Mouse (Mus musculus) embryonic stem cell, embryonic (primary cell): ENCODE measurements at regions not wholly inside any gene's neighbourhood (a gene's known extent, or its start where the extent isn't known, plus 50 kb on each side); places are given as distances from the start of the nearest gene placed in this dataset.

Experiments
- CTCF ChIA-PET, 4 experiments: fragments of 300-600 bp in 2 of 4; fragments of 350-600 bp in 2 of 4; sonication (Branson Sonifier 250); formaldehyde crosslinking; loops; one replicate each; lab custom pipeline; 2022; ENCODE audit warnings: inconsistent platforms in 2 of 4; lab: Charles Lee
- POLR2A ChIA-PET, 4 experiments: fragments of 300-600 bp in 2 of 4; fragments of 350-600 bp in 2 of 4; sonication (Branson Sonifier 250); formaldehyde crosslinking; loops; one replicate each; lab custom pipeline; 2022; ENCODE audit warnings: antibody characterized with exemption in 4 of 4, inconsistent platforms in 1 of 4; lab: Charles Lee

DNA sequence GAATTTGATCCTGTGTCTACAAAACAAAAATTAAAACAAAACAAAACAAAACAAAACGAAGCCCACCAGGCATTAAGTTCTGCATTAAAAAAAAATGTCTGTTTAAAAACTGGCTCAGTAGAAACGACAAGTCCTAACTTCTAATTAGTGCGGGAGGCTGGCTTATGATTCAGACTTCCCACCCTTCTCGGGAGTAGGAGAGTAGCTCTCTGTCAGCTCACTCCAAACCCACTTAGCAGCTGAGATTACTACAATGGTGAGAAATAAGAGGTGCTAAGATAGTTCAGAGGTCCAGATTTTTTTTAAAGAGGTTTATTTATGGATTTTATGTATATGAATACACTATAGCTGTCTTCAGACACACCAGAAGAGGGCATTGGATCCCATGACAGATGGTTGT is 153.3 kb upstream of the Zfand5 start:
- ChIA-PET POLR2A (no interaction called here), CTCF (no interaction called here)

DNA sequence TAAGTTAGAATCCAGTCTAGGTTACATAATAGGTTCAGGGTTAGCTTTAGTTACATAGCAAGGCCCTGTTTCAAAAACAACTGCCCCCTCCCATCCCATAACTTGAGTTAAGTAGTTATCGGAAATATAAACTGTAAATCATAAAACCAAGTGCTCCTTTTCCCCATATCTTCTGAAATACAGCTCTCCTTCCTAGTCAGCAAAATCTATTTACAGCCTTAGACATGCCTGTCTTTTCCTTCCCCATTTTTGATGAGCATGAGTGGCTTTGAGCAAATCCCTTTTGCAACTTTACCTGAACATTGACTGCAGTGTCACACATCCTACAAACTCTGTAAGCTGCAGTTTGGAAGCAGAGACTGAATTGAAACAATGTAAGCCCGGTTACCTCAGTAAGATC is 156.4 kb upstream of the Zfand5 start:
- POLR2A ChIA-PET: no interaction called here

DNA sequence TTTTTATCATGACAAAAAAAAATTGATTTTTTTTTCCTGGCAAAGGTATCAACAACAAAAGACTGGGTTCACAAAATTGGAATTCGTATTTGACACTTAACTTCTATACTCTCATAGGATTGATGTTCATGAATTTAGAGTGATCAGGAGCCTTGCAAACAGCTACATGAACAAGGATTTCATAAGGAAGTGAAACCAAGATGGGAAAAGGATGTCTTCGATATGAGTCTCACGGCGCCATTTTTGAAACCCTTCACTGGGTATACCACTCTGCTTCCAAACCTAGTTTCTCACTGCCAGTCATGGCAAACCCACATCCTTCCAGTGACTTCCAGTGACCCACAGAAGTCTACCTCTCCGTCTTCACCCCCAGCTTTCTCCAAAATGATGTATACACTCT is 157.8 kb upstream of the Tmc1 start:
- POLR2A ChIA-PET: no interaction called here

More for the DNA sequence above, 156.4 kb upstream of the Zfand5 start:
- CTCF ChIA-PET: no interaction called here

DNA sequence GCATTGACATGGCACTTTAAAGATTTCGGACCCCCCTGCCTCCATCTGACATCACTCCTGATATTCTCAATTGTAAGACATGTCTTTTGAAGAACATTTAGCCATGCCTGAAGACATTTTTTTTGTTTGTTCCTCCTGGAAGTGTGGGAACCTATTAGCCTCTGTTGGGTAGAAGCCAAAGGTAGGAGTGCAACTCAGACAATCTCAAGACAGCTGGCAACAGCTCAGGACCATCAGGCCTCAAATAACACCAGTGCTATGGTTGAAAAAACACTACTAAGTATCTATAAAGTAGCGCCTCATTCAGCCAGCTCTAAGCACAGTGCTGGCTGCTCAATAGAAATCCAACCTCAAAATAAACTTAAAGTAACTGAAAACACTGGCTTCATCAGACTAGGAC is 154.3 kb upstream of the Tmc1 start:
- ChIA-PET CTCF (no interaction called here), POLR2A (interaction anchor here in 1 of 4 experiments (0.7 kb wide), 1 partner anchor 165 kb away, joined by 3 read pairs; no protein-coding TSS in a partner anchor)

More for the DNA sequence above, 157.8 kb upstream of the Tmc1 start:
- CTCF ChIA-PET: no interaction called here

DNA sequence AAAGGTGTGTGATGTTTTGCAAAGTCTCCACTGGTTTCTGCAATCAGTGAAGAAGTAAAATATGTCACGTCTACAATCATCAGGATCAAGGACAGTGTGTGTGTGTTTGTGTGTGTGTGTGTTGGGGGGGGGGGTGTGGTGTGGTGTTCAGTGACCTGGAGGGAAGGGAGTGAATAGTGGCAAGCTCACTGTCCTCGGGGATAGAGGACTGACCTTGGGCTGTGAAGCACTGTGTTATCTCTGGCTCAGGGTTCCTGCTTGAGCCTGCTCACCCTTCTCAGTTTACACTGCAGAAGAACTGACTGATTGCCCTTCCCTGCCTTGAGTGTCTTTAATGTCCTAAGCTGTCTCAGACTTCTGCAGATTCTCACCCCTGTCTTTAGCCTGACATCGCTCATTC is 153.7 kb upstream of the Tmc1 start:
- POLR2A ChIA-PET: interaction anchor here in 2 of 4 experiments (0.5 to 0.7 kb wide), 3 partner anchors 166 to 1096 kb away, joined by 3 to 4 read pairs (median 3); no protein-coding TSS in a partner anchor
- CTCF ChIA-PET: no interaction called here

DNA sequence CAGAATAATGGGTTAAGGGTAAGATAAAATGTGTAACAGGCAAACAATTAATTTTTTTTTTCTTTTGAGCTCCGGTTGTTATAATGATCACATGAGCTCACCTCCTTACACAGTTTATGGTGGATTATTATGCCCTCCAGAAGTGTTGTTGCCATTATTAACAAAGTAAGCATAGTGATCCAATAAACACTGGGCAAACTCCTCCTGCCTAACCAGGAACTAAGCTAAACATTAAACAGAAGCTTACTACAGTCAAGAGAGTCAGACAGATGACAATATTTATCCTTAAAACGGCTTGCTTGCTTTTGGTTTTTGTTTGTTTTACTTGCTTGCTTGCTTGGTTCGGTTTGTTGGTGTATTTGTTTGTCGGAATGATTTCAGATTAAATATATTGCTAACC is 153.3 kb upstream of the Tmc1 start:
- ChIA-PET CTCF (no interaction called here), POLR2A (interaction anchor here in 2 of 4 experiments (0.5 to 1.6 kb wide), 3 partner anchors 164 to 1097 kb away, joined by 3 to 4 read pairs (median 4); partner anchors contain the start of gene Zfand5 (in 1 of the 2))

DNA sequence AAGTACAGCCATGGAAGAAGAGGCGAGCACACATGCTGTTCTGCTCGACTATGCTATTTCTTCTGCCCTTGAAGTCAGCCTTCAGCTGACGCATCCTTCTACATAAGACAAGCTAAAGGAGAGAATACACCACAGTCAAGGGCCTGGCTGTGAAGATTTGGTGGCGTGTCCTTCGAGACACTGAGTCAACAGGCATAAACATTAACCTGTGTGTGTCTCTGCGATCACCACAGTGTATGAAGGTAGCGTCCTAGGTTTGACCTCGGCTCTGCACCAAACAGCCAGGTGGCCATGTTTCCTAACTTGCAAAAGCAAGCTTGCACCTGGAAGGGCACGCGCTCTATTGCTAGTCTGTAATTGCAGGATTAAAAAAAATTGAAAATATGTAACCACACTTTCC is 152.8 kb upstream of the Tmc1 start:
- ChIA-PET CTCF (no interaction called here), POLR2A (interaction anchor here in 2 of 4 experiments (0.6 to 1.6 kb wide), 2 partner anchors 165 to 1097 kb away, joined by 3 to 4 read pairs; partner anchors contain the start of gene Zfand5 (in 1 of the 2))

DNA sequence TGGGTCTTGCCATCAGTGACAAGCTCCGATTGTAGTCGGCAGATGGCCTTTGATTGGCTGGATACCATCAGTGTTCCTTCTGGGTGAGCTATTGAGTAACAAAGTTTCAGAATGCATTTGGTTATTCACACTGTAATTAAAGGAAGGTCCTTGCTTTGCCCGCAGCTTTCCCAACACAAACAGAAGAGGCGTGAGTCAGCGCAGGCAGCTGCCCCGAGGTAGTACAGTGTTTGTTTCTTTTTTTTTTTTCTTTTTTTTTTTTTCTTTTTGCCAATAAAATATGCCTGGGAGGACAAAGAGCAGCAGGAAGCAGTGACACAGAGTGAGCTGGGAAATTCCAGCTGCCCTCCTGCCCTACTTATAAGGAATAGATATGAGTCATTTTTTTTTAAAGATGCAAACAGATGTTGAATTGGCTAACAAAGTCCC is 152.3 kb upstream of the Tmc1 start:
- CTCF ChIA-PET: no interaction called here
- POLR2A ChIA-PET: interaction anchor here in 1 of 4 experiments (1.6 kb wide), 1 partner anchor 165 kb away, joined by 4 read pairs; the partner anchor contains the start of gene Zfand5

DNA sequence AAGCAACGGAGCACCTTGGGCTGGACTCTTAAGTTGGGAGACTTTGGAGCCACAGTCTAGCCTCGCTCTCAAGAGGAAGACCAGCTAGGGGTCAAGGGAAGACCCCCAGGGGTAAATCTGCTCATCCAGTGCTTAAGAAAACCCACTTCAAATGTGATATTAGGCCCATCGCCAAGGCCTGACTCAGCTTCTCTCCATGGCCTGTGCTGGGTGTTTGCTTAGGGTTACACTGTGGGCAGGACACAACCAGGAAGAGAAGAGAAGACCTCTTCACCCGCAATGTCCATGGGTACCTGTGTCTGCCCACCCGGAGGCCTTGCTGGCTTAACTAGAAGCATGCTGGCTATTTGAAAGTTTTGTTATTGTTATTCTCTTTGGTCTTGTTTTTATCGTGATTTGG is 151.0 kb upstream of the Tmc1 start:
- ChIA-PET POLR2A (no interaction called here), CTCF (no interaction called here)

DNA sequence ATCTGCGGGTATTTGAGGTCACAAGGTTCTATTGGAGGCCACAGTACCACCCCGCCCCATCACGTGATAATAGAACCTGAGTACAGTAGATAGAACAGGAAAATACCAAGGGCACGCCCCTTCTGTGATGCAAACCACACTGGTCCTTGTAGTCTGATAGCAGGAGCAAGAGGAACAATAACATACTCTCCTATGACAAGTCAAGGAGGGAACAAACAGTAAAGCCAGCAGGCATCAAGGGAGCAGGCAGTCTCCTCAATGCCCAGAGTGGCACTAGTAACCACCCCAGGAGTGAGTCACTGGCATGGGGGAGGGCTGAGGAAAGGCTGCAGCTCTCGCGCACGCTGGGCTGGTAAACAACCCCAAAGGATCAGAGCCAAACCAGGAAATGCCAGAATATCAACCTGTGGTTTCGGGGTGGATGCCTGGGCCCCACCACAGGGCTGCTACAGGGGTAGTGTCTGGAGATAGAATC is 150.5 kb upstream of the Tmc1 start:
- ChIA-PET POLR2A (interaction anchor here in 1 of 4 experiments (1.4 kb wide), 1 partner anchor 167 kb away, joined by 3 read pairs; the partner anchor contains the start of gene Zfand5), CTCF (no interaction called here)

DNA sequence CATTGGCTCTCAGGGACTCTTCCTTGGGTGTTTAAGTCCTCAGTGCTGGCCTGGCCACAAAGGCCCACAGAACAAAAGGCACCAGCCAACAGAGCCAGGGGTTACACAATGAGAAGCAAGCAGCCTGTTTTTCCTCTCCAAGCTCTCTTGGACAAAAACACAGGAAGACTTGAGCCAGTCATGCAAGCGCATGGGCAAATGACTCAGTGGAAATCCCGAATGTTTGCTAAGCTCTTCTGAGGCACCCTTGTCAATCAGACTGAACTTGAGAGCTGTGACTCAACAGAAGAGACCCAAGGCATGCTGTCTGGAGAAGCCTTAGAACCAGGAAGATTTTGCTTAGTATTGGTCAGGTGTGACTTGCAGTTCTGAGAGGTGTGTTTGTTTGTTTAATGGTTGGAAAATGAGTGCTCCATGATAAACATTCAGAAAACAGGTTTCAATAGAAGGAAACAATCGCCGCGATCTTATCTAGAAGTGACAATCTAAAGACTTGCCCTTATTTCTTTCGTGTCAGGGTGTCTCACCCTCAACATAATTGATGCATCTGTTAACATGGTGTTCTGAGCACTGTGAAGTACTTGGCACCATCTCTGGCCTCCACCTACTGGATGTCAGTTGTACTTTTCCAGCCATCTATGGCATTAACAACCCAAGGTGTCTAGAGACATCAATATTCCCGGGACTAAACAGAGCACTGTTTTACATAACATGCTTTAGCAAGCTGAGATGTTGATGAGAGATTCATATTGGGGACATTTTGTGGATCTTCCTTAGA is 124.0 kb upstream of the Tmc1 start:
- ChIA-PET CTCF (no interaction called here), POLR2A (no interaction called here)

DNA sequence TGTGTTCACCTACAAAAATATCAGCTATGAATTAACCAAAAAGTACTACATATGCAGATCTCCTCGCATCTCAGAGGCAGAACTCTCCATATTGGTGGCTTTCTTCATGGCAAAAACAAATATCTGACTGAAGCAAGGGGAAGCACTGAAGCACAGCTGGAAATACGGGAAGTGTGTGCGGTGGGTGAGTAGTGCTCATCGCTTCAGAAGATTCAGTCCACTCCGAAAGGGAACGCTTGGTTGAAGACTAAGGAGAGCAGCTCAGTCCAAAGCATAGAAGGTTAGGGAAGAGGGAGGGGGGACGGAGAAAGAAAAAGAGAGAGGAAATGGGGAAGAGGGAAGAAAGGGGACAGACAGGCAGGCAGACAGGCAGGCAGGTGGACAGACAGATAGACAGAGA is 114.4 kb upstream of the Tmc1 start:
- ChIA-PET POLR2A (no interaction called here), CTCF (no interaction called here)

DNA sequence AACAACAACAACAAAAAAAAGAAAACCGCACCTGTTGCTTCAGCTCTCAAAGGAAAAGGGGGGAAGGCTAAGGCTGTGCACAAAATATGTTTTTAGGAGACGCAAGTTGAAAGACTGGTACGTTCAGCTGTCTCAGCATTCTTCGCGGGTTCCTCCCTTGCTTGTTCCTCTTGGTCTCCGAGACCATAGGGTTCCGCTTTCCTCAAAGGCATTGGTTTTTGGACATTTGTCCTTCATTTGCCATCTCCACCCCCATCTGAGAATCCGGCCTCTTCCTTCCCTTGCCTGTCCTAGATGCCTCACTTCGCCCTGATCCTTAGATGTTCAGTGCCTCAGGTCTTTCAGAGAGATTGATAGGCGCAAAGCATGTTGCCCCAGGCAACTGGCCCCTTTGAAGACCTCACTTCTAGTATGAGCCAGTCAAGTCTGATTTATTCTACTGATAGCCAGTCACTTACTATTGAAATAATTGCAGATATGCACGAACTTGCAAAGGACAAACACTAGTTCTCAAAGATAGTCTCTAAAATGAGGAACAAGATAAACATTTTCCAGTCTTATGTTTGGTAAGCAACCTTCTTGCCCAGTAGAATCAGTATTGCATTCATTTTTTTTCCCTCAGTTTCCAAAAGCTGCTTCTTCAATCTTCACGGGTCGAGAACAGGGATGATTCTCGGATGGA is 112.6 kb upstream of the Tmc1 start:
- ChIA-PET POLR2A (interaction anchor here in 1 of 4 experiments (0.6 kb wide), 1 partner anchor 1990 kb away, joined by 3 read pairs; no protein-coding TSS in a partner anchor), CTCF (no interaction called here)

DNA sequence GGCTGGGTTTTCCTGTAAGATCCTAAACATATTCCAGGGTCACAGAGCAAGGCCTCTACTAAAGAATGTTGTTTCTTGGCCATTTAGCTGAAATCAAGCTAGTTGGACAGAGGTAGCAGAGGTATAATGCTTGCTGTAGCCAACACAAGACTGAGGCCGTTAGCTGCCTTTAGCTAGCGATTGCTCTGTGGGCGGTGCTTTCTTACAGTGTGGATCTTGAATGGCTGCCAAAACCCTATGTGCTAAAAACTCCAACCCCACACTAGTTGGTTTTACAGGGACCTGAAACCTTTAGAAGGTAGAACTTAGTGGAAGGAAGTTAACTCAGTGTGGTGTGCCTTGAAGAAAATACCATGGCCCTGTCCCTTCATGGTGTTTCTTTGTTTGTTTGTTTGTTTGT is 110.9 kb upstream of the Tmc1 start:
- CTCF ChIA-PET: no interaction called here
- POLR2A ChIA-PET: no interaction called here

DNA sequence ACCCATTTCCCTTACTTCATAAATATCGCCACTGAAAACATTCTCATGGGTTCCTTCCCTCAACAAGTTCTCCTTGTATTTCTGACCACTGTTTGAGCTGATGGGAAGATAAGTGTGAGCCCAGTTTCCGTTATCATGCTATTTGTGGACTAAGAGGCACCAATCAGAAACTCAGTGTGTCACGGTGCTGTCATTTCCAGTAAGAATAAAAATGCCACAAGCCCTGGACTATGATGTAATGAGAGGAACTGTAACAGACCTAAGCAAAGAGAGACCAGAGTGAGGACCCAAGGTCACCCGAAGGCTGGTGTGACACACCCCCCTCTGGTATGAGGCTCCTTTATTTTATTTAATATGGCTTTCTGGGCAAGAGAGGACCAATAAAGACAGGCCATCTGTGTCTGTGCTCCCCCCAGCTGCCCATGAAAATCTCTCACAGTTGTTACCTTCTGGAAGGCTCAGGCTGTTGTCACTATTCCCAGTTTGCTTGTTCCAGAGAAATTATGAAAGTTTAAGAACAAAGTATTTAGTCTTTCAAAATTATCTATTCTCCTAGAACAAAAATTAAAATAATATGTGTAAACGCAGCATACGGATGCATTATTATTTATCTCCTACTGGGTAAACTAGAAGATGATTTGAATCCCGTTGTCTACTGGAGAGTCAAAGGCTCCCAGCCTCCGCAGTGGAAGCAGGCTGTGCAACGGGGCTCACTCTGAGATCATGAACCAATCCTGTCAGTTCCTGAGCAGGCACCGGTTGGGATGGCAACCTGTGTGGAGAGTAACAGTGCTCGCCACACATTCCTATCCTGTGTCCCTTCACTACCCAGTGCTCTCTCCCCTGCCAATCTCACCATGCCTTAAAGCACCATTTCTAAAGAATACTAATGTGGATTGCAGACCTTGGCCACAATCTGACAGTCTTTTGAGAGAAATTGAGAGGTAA is 99.9 kb upstream of the Tmc1 start:
- ChIA-PET POLR2A (interaction anchor here in 1 of 4 experiments (1.1 to 1.2 kb wide), 2 partner anchors 9 to 728 kb away, joined by 3 read pairs; no protein-coding TSS in a partner anchor), CTCF (no interaction called here)

DNA sequence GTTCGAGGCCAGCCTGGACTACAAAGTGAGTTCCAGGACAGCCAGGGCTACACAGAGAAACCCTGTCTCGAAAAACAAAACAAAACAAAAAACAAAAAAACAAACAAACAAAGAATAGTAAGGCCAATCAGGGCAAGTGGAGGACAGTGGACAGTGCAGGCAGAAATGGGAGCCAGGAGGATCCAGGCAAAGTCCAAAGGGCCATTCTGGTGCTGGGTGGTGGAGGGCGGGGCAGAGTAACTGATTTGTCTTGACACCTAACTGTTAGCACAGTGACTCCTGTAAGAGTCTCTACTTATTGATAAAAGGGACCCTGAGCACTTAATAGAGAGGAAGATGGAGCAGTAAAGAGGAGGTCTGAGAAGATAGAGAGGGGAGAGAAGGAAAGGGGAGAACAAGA is 98.8 kb upstream of the Tmc1 start:
- CTCF ChIA-PET: no interaction called here
- POLR2A ChIA-PET: no interaction called here

DNA sequence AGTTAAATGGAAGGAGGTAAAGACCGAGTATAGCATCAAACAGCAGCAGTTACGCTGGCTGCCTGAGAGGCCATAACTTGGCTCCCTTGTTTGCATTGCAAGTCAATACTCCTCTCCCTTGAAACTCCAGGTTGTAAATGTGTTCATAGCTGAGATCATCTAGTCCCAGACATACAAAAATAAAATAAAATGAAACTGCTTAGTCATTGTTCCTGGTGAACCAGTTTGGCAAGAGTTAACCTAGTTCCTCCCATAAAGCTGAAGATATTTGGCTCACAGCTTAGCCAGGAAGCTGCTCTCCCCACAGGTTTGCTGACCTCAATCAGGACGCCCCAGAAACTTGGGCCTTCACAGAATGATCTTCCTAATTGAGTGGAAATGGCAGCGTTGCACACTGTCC is 97.9 kb upstream of the Tmc1 start:
- CTCF ChIA-PET: no interaction called here
- POLR2A ChIA-PET: no interaction called here

DNA sequence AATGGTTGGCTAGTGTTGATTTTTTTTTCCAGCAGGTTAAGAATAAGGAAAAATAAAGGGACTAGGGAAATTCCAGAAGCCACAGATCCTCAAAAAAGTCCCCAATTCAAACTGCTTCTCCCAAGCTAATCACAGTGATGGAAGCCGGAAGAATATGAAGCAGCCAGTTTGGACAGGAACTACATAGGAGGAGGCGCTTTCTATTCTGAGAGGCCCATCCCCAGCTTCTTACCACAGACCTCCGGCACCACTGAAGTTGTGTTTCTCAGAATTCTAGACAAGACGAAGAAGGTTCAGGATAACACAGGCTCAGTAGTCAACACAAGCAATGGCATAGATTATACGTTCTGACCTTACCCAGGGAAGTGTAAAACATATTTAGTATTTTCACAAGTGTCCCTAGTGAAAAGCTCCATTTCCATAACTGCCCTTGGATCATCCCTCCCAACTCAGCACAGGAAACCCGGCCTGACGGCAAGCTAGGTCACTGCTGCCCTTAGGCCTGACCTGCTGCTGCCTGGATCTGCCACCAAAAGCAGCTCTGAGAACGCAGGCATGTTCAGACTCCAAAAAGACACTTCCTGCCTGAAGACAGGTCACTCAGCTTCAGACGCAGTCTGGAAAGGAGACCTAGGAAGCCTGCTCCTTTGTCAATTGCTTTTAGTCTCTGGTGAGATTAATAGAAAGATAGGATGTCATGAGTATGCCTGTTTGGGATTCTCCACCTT is 97.2 kb upstream of the Tmc1 start:
- POLR2A ChIA-PET: interaction anchor here in 1 of 4 experiments (0.5 kb wide), 1 partner anchor 277 kb away, joined by 3 read pairs; no protein-coding TSS in a partner anchor
- CTCF ChIA-PET: no interaction called here
